Mouse (Mus musculus) C2C12 (cell line): ENCODE data around the gene Dcaf15. TPM values are rescaled to one million over a fixed set of nuclear protein-coding genes. Genes with fewer than 3 reads are reported as not detected.

Source experiments
- H3K27me3 ChIP-seq: one replicate; pipeline ENCODE4 v1.6.1; 2011; ENCODE audit not compliant: control insufficient read depth, insufficient read depth, insufficient read length
- H3K36me3 ChIP-seq: one replicate; pipeline ENCODE4 v1.6.1; 2011; ENCODE audit not compliant: control insufficient read depth, insufficient read depth
- H3K4me3 ChIP-seq: one replicate; pipeline ENCODE4 v1.5.1; 2011; ENCODE audit warnings: mild to moderate bottlenecking, control low read depth; ENCODE audit not compliant: poor library complexity, insufficient read depth, severe bottlenecking
- H3K79me2 ChIP-seq: one replicate; pipeline ENCODE4 v1.6.1; 2011; ENCODE audit not compliant: control insufficient read depth, insufficient read depth
- H3K79me3 ChIP-seq: one replicate; pipeline ENCODE4 v1.6.1; 2011; ENCODE audit warnings: low read depth, control low read depth
- H3ac ChIP-seq: one replicate; pipeline ENCODE3; 2011; ENCODE audit warnings: low read depth; ENCODE audit not compliant: control insufficient read depth, insufficient read length
- CEBPB ChIP-seq: IDR thresholded peaks from one replicate; pipeline ENCODE4 v1.6.1; 2011; ENCODE audit warnings: low read depth, mild to moderate bottlenecking, control low read depth, moderate library complexity
- CTCF ChIP-seq: IDR thresholded peaks from one replicate; pipeline ENCODE4 v1.5.1; 2011; ENCODE audit not compliant: control insufficient read depth, insufficient read depth, insufficient read length
- FOSL1 ChIP-seq: IDR thresholded peaks from one replicate; pipeline ENCODE4 v1.8.0; 2011; ENCODE audit warnings: mild to moderate bottlenecking, low read length; ENCODE audit not compliant: poor library complexity, insufficient read depth, severe bottlenecking
- MAX ChIP-seq: IDR thresholded peaks from one replicate; pipeline ENCODE4 v1.6.1; 2011; ENCODE audit warnings: mild to moderate bottlenecking, control low read depth
- MYOD1 ChIP-seq: IDR thresholded peaks from one replicate; pipeline ENCODE4 v1.6.1; 2011; ENCODE audit warnings: low read depth; ENCODE audit not compliant: control insufficient read depth, insufficient read length
- MYOG ChIP-seq: IDR thresholded peaks from one replicate; pipeline ENCODE4 v1.6.1; 2011; ENCODE audit not compliant: control insufficient read depth, insufficient read length; ENCODE audit errors: extremely low read depth
- USF1 ChIP-seq: IDR thresholded peaks from one replicate; pipeline ENCODE4 v1.6.1; 2011; ENCODE audit warnings: low read depth, mild to moderate bottlenecking, control low read depth, moderate library complexity
- polyA plus RNA-seq: library from polyadenylated mRNA; unstranded; fragments of >200 nt; fragmentation: generic; extraction: Trizol; gene quantifications from one replicate; pipeline ENCODE4 v1.2.1, GENCODE M21; 2012; ENCODE audit warnings: missing spikeins

The Dcaf15 gene
- polyA plus RNA-seq, 1 experiment, result 45.2 TPM

GRCm38 (mm10) chr8:84072321-84072720, 32.2 kb downstream of the Dcaf15 start:
- H3K27me3 ChIP-seq, result no peaks in the 10 kb centered on the region
- TF ChIP-seq CTCF (no peak), MYOG (no peak), CEBPB (no peak), USF1 (no peak), MAX (no peak), MYOD1 (no peak), FOSL1 (no peak)
- no peak overlapping the region for H3K4me3 ChIP-seq
- H3K79me2 ChIP-seq, result peaks cover 61% of the 10 kb centered on the region
- H3ac ChIP-seq, result no peak overlapping the region
- peaks cover 29% of the 10 kb centered on the region for H3K79me3 ChIP-seq
- H3K36me3 ChIP-seq, result no peaks in the 10 kb centered on the region

GRCm38 (mm10) chr8:84071921-84072320, 32.6 kb downstream of the Dcaf15 start:
- TF ChIP-seq CEBPB, result no peak
- TF ChIP-seq MYOD1, result no peak
- TF ChIP-seq FOSL1, result no peak
- TF ChIP-seq USF1, result no peak
- TF ChIP-seq MYOG, result no peak
- no peak for TF ChIP-seq MAX
- no peak for TF ChIP-seq CTCF
- Histone ChIP-seq H3K36me3 (no peaks in the 10 kb centered on the region), H3K27me3 (no peaks in the 10 kb centered on the region), H3K4me3 (no peak overlapping the region), H3K79me2 (peaks cover 62% of the 10 kb centered on the region), H3K79me3 (peaks cover 29% of the 10 kb centered on the region), H3ac (no peak overlapping the region)

GRCm38 (mm10) chr8:84070667-84071066, 33.9 kb downstream of the Dcaf15 start:
- H3K79me3 ChIP-seq, result peaks cover 29% of the 10 kb centered on the region
- peaks cover 62% of the 10 kb centered on the region for H3K79me2 ChIP-seq
- no peaks in the 10 kb centered on the region for H3K36me3 ChIP-seq
- no peak overlapping the region for H3K4me3 ChIP-seq
- no peaks in the 10 kb centered on the region for H3K27me3 ChIP-seq
- TF ChIP-seq CTCF (no peak), USF1 (no peak), MYOG (no peak), MAX (no peak), MYOD1 (no peak), CEBPB (no peak), FOSL1 (no peak)
- no peak overlapping the region for H3ac ChIP-seq

GRCm38 (mm10) chr8:84070241-84070640, 34.3 kb downstream of the Dcaf15 start:
- no peak overlapping the region for H3K4me3 ChIP-seq
- peaks cover 29% of the 10 kb centered on the region for H3K79me3 ChIP-seq
- H3K79me2 ChIP-seq, result peaks cover 62% of the 10 kb centered on the region
- H3ac ChIP-seq, result no peak overlapping the region
- TF ChIP-seq CTCF, result no peak
- TF ChIP-seq MYOD1, result no peak
- TF ChIP-seq CEBPB, result no peak
- no peak for TF ChIP-seq MYOG
- TF ChIP-seq USF1, result no peak
- no peak for TF ChIP-seq FOSL1
- no peak for TF ChIP-seq MAX
- no peaks in the 10 kb centered on the region for H3K36me3 ChIP-seq
- H3K27me3 ChIP-seq, result no peaks in the 10 kb centered on the region

GRCm38 (mm10) chr8:84069750-84070149, 34.8 kb downstream of the Dcaf15 start:
- Histone ChIP-seq H3K79me2 (peaks cover 62% of the 10 kb centered on the region), H3ac (no peak overlapping the region), H3K4me3 (no peak overlapping the region), H3K79me3 (peaks cover 29% of the 10 kb centered on the region), H3K36me3 (no peaks in the 10 kb centered on the region), H3K27me3 (no peaks in the 10 kb centered on the region)
- TF ChIP-seq MYOD1 (no peak), MYOG (no peak), MAX (no peak), CEBPB (no peak), CTCF (no peak), FOSL1 (no peak), USF1 (no peak)

GRCm38 (mm10) chr8:84069169-84069568, 35.4 kb downstream of the Dcaf15 start:
- Histone ChIP-seq H3K79me3 (peaks cover 29% of the 10 kb centered on the region), H3ac (no peak overlapping the region), H3K27me3 (no peaks in the 10 kb centered on the region), H3K36me3 (no peaks in the 10 kb centered on the region), H3K4me3 (no peak overlapping the region), H3K79me2 (peaks cover 62% of the 10 kb centered on the region)
- TF ChIP-seq CTCF (no peak), FOSL1 (no peak), CEBPB (no peak), MYOG (no peak), MAX (no peak), USF1 (no peak), MYOD1 (no peak)
